Mouse (Mus musculus) E14TG2a.4 (cell line): ENCODE measurements around the gene Cd81.

Experiments
- CTCF ChIP-seq: conservative IDR thresholded peaks from 2 replicates; pipeline ENCODE4 v1.5.1; 2014; ENCODE audit warnings: low read length
- POU5F1 ChIP-seq: IDR thresholded peaks from 2 replicates; pipeline ENCODE4 v1.6.1; 2014; ENCODE audit warnings: low read length, borderline replicate concordance

GRCm38 (mm10) chr7:143021356-143022164, 31.0 kb upstream of the Cd81 start:
- TF ChIP-seq CTCF = no peak
- no peak for TF ChIP-seq POU5F1
